Mouse (Mus musculus): Measurements from ENCODE around the gene Syt16. TPM values are rescaled to one million over a fixed set of nuclear protein-coding genes. Genes with fewer than 3 reads are reported as not detected.

The Syt16 gene
- total RNA-seq, 2 experiments from 2014 or later: not detected

DNA sequence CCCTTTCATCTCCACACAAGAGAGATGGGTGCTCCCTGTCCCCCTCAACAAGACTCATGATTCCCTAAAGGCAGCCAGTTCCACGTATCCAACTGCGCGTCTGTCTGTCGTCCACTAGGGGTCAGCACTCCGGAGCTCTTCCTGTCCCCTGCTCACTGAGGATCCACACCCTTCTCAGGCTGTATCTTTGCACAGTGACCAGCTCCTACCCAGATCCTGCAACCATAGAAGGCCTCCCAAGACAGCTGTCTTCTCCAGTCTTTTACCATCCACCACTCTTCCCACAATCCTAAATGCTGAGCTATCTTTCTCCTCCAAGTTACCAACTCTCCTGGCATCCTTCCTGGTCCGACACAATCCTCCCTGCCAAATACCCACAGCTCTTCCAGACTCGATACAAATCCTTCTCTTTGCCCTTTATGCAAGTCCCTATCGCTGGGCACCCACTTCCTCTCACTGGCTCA, 12.0 kb downstream of the Syt16 start:
- peak in 1 of 2 experiments; percentile 18 for DNase-seq (ENCODE audit: low spot score in 2 of 2)

DNA sequence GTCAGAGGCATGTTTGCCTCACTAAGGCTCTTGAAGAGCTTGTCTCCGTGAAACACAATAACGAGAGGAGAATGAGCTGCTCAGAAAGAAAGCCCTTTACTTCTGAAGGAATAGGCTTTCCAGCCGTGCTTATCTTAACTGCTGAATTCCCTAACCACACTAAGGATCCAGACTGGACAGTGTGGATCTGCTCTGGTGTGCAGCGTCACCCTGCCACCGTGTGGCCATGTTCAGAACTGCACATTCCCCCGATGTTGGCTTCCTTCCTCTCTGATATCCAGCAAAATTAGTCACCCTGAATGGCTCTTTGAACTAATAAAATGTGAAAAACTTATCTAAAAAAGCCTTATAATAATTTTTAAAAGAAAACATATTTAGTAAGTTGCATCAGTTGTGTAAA, 16.3 kb downstream of the Syt16 start:
- DNase-seq (ENCODE audit: low spot score in 2 of 2): peak; percentile 55 to 75

DNA sequence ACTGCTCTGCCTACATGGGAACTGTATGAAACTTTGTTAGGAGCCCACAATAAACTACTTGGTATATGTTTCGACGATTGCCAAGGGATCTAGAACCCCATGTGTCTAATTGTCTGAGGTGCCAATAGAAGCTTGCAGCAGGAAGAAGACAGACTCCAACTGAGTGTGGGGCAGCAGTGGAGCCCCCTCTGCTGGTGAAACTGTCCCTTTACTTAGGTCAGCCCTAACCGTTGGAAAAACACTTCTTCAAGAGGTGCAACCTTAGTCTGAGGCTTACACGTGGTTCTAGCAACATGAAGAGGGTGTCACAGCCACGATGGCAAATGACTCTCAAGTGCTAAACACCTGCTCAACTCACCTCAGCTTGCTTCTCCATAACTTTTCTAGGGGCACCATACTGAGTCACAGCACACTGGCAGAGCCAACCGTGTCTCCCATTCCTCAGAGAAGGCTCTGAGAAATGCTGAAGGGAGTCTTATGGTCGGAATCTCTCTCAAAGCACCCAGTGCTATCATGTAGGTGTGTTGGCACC, 17.3 kb downstream of the Syt16 start:
- DNase-seq (ENCODE audit: low spot score in 2 of 2): peak in 1 of 2 experiments; percentile 44

DNA sequence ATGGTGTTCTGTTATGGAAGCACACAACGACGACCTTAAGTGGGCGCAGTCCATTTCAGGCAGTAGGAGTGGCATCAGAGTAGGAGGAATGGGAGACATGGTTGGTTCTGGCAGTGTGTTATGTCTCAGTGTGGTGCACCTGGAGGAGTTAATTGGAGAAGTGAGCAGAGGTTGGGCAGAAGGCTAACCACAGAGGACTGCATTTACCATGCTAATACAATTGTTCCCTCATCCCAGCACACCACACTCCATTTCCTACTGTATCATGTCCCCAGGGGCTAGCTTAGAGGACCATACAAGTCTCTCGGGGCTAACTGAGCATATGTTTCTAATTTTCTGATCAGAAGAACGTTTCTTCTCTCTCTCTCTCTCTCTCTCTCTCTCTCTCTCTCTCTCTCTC, 18.0 kb downstream of the Syt16 start:
- no peak for DNase-seq (ENCODE audit: low spot score in 2 of 2)

DNA sequence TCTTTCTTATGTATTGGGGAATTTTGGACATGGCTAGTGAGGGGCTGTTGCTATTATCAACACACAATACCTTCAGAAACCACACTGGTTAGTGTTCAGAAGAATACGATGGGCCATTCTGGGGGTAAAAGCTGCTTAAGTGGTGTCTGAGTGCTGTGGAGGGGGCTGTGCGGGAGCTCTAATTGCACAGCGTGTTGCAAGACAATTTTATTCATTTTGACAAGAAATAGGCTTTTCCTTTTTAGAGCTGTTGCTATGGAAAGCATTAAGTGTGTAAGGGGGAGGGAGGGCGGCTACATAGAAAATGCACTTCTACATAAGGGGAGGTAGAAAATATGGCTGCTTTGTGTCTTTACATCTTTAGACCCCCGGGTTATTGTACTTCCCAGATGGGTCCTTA, 25.8 kb downstream of the Syt16 start:
- no peak for DNase-seq (ENCODE audit: low spot score in 2 of 2)

DNA sequence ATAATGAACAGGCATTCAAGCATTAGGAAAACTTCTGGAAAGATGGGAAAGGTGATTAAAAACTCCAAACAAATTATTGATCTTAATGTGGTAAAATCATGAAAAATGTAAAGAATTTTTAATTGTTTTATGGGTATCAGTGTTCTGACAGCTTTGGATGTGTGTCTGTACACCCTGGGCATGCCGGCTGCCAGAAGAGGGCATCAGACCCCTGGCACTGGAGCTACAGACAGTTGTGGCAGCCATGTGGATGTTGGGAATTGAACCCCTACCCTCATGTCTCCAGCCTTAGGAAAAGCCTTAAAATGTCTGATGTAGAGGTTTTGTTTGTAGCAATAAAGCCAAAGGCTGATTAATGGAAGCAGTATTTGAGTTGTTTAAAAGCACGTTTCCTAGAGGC, 27.5 kb downstream of the Syt16 start:
- no peak for DNase-seq (ENCODE audit: low spot score in 2 of 2)

DNA sequence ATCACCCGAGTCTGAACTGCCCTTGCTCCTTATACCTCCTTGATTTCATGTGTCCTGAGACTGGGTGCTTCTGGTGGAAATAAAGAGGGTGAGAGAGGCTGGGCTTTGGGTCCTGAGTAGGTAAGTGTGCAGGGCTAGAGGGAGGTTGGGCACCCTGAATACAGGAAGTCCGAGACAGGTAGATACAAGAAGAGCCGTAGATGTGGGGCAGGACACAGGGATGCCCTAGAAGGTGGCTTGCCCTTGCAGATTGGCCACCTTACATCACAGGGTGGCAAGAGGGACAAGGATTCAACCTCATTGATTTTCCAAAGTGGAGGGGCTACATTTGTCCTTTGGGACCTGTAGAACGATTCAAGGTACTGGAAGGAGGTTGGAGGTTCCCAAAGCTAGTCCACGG, 45.8 kb downstream of the Syt16 start:
- DNase-seq (ENCODE audit: low spot score in 2 of 2): no peak

DNA sequence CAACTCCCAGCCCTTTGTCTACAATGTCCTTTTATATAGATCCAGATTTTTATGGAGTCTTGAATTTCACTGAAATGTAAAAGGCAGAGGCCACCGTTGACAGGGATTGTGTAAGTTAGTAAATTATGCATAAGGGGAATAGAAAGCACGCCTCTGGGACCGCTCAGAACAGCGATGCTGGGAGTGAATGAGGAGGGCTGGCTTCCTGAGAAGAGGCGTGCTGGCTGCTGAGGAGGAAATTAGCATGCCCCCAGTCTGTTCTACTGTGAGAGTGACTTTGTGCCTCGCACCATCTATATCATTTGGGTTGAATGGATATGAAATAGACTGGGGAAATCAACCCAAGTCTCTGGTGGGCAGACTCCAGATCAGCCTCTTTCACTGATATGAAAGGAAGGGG, 46.3 kb downstream of the Syt16 start:
- no peak for DNase-seq (ENCODE audit: low spot score in 2 of 2)

DNA sequence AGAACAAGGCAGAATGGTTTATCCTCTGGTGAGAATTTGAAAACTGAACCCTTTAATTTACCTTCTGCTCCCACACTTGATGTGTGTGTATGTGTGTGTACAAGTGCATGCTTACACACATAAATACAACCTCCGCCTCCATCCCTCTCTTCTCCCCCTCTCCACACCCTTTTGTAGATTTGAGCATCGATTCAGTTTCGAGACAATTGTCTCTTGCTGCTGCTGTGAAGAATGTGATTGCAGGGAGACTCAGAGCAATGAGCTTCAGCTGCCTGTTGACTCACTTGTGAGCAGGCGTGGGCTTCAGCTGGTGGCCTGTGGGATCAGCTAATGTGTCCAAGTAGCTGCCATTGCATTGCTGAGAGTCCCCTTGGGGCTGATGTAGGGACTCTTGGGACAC, 46.8 kb downstream of the Syt16 start:
- no peak for DNase-seq (ENCODE audit: low spot score in 2 of 2)

DNA sequence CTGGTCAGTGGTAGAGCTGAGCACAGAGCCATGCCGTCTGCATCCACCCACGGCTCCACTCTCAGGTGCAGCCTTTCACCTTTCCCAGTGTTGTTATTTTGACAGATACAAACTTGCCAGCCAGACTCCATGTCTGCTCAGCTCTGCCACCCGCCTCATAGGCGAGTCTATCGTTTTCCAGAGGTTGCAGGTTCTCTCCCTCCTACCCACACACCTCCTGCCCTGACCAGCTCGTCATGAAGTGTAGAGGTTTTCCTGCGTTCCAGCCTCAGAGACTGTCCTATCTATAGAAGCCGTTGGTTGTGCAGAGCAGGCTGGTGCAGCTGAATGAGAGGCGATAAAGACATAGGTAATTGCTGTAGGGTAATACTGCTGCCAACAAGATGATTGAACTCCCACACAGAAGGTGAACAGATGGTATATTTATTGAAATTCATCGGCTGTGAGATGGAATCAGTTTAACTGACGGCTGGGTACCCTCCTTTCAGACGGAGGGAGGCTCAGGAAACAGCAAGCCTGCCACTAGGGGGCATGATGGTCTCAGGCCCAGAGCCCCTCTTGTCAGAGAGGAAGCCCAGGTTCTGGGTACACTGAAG, 58.0 kb downstream of the Syt16 start:
- DNase-seq (ENCODE audit: low spot score in 2 of 2): peak in 1 of 2 experiments; percentile 55

DNA sequence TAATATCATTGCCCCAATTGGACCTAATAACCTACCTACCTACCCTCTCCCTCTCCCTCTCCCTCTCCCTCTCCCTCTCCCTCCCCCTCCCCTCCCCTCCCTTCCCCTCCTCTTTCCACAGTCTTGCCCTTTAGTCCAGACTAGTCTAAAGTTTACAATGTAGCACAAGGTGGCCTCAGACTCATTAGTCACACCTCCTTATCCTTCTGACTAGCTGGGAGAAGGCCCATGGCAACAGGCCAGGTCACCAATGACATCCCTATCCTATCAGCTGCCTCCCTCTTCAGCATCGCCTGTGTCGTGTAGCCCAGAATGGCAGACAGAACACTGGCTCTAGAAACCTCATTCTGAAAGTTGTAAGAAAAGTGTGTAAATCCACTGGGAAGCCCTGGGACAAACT, 58.7 kb downstream of the Syt16 start:
- DNase-seq (ENCODE audit: low spot score in 2 of 2): no peak

DNA sequence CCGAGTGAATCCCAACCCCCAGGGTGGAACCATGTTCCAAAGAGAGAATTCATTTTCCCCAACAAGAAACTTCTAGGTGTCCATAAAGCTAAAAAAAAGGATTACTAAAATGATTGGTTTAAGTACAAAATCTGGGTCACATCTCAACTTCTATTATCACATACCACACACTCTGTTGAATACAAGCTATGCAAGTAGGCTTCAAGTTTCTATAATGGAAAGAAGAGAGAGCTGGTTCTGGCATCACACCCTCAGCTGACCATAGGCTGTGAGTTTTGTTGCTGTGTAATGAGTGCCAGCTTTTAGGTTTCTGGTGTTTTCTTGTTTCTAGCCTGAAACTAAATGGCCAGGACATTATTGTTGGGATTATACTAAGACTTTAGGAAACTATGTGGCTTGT, 65.1 kb downstream of the Syt16 start:
- DNase-seq (ENCODE audit: low spot score in 2 of 2): no peak

DNA sequence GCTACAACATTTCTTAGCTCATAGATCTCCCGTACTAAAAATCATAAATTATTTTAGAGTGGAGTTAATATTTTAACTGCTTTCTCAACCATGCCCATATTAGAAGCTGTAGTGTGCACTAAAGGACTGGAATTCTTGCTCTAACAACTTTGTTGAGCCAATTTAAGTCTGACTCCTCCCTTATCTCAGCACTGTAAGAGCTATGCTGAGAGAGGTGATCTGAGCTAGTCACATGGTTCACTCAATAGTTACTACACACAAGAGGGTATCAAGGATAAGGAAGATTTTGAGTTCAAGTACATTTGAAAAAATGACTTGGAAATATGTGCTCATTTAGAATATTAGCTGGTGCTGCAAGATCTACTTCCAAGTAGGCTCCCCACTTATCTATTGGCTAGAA, 71.5 kb downstream of the Syt16 start:
- no peak for DNase-seq (ENCODE audit: low spot score in 2 of 2)

DNA sequence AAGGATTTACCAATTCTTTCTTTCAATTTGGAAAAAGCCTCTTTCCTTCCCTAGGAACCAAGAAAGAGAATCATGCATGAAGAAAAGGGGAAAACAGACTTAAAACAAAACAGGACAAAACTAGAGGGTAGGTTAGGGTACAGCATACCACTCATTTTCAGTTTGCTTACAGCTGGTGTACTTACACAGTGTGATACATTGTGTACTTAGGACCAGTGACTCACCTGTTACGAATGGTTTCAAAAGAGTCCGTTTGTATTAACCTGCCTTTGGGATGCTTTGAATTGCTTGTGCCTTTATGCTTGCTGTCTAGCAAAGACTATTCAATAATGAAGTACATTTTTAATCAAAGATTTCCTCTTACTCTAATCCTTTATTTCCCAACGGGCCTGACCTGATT, 78.1 kb downstream of the Syt16 start:
- DNase-seq (ENCODE audit: low spot score in 2 of 2): no peak

DNA sequence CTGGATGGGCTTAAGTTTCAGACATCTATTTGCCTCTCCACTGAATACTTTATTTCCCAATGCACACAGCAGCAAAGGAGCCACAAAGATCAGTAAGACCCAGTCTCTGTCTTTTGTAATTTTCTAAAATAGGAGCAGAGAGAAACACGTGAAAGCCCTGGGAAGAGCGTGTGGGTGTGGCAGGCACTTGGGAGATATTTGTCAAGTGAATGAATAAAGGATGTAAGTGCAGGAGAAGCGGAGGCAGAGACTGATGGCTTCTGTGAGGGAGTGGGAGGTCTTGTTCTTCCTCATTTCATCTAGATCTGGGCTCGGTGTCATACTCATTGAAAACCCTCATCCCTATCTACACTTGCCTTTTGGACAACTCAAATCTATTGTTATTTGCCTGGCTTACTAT, 78.6 kb downstream of the Syt16 start:
- DNase-seq (ENCODE audit: low spot score in 2 of 2): no peak

DNA sequence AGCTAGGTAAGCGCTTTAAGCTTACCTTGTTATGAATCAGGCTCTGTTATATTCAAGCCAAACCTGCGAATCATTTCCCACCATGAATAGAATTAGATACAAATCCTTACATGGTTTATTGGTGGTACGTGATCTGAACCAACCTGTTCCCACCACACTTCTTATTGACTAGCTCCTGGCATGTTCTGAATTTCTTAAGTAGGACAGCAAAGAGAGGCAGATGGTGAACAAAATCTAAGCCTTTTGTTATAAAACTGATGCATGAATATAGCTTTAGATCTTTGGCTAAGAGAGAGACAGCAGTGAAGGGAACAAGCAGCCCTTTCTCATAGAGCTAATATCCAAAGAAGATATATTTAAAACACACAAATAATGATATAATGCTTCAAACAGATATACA, 83.7 kb downstream of the Syt16 start:
- no peak for DNase-seq (ENCODE audit: low spot score in 2 of 2)

DNA sequence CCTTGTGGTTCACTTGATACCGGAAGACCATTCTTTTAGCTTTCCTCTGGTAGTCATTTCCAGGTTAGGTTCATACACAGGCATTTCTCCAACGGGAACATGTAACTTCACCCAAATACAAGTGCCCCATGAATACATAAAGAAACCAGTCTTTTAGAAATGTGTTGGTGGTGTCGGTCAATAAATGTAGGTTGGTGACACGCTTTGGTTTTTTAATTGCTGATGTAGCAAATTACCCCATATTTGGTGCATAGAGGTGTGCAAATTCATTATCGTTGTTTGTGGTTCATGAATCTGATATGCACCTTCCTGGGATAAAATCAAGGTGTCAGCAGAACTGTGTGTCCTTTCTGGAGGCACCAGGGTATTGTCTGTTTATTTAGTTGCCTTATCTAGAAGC, 86.9 kb downstream of the Syt16 start:
- no peak for DNase-seq (ENCODE audit: low spot score in 2 of 2)

DNA sequence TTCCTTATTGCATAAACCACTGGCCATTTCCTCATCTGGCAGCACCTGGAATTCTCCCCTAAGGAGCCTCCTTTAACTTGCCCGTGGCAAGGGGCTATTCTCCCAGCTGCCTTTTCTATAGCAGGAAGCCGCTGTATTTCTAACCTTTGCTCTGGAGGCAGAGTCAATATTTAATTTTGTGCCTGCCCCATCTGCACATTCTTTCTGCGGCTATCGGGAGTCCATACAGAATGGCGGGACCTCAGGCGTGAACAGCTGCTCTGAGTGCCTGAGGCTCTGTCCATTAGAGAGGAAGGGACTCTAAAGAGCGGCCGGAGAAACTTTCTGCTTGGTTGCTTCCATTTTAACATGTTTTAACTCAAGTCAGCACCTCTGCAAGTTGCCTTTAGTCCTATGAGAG, 89.6 kb downstream of the Syt16 start:
- DNase-seq (ENCODE audit: low spot score in 2 of 2): no peak

DNA sequence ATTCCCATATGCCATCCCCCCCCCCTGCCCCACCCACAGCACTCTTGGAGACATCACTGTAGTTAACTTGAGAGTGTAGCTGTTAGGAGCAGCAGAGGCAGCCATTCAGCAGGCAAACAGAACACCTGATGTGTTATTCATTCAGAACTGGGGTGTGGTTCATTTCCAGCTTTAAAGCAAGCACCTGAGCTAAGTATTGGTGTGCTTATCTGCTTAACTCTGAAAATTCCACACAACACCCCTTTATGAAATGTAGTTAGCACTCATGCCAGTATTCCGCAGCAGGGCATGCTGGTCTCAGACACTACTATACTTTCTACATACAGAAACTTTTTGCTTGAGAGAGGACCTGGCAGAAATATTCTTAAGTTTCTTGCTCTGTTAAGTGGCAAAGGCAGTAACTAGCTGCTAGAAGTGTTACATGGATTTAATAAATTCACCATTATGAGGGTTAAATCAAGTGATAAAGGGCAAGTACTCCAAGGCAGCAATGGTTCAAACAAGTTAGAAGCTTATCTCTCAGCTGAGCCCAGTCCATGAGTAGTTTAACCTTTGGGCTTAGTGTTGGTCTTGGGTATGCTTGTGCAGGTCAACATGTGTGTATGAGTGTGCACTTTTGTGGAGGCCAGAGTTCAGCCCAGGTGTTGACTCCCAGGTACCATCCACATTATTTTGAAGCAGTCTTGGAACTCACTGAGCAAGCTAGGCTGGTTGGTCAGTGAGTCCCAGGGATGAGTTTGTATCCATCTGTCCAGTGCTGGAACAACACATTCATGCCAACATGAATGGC, 92.1 kb downstream of the Syt16 start:
- no peak for DNase-seq (ENCODE audit: low spot score in 2 of 2)

DNA sequence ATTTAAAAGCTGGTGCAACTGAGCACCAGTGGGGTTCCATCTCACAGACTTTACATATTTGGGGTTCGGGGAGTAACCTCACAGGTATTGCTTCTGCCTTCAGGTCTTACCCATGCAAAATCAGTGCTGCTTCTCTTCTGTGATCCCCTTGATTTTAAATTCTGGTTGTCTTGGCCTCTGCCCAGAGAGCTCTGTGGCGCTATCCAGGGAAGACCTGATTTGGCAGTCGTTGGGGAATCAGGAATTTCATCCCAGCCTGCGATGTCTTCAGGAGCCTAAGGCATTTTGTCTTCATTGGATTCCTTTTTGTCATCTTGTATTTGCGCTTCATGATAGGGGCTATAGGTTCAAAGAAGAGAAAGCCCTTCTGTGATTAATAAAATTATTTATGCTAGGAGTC, 95.1 kb downstream of the Syt16 start:
- DNase-seq (ENCODE audit: low spot score in 2 of 2): no peak

DNA sequence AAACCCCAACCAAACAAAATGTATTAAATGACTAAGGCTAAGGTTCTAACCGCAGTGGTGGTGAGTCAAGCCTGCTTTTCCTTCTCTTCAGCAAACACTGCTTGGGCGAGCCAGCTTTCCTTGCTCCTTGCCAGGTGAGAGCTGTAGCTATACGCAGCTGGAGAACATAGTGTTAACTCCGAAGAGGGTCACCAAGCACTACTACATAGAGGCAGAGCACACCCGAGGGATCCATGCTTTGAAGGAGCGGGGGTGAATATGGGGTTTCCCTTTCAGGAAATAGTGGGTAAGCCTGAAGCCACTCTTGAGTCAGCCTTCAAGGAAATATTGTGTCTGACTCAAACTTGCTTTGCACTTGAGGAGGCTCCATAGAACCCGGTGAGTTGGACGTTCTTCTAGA, 95.6 kb downstream of the Syt16 start:
- no peak for DNase-seq (ENCODE audit: low spot score in 2 of 2)

DNA sequence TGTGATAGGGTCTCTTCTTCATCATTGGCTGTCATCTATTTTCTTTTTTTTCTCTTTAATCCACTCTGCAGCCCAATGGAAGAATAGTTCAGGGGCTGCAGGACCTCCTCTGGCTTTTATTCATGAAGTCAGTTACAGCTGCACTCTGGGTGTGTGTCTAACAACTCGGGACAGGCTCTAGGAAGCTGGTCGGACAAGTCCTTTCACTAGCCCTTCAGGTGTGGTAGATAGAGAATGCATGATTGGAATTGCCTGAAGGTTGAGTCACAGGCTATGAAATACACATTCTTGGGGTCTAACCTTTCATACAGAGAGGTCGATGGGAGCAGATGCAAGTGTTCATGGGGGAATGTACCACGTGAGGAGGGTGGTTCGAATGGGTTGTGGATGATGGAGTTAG, 97.2 kb downstream of the Syt16 start:
- no peak for DNase-seq (ENCODE audit: low spot score in 2 of 2)

All from gastrocnemius, postnatal 4 days (tissue).